Mouse (Mus musculus) lung, postnatal 36 days (tissue): ENCODE measurements around the gene Zfp768.

Source experiments
- DNase-seq: peaks from one replicate; pipeline ENCODE4 v3.0.0; 2022; ENCODE audit warnings: mixed read lengths

The Zfp768 gene

DNA sequence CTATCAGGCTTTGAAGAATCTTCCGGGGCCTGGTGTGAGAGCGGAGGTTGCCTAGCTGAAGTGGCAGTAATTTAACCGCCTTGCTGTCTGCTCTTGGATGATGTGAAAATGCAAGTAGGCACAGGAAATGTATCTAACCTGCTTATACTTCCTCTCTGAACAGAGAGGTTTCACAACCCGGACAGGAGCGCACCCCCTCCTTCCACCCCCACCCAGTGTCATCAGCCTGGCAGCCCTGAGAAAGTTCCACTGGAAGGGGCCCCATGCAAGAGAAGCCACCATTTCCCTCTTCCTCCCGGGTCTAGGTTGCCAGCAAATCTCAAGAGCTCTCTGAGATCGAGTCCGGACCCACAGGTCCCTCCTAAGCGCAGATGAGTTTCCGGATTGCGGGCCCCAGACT lies 49.3 kb downstream of the Zfp768 start, which contains the start of gene Itgal:
Gene Itgal (plus strand): TSS at position 163 of the 400 bp plus-strand sequence.
- DNase-seq = peak; percentile 53
